Mouse (Mus musculus): ENCODE measurements around the gene Gjc2. TPM values are rescaled to one million over a fixed set of nuclear protein-coding genes. Genes with fewer than 3 reads are reported as not detected.
A peak's percentile ranks its signal among the peaks of the same experiment; 100 is the strongest.

Gene Gjc2
- total and polyA plus RNA-seq, 3 experiments = 0.45 to 0.72 (median 0.57) TPM

DNA sequence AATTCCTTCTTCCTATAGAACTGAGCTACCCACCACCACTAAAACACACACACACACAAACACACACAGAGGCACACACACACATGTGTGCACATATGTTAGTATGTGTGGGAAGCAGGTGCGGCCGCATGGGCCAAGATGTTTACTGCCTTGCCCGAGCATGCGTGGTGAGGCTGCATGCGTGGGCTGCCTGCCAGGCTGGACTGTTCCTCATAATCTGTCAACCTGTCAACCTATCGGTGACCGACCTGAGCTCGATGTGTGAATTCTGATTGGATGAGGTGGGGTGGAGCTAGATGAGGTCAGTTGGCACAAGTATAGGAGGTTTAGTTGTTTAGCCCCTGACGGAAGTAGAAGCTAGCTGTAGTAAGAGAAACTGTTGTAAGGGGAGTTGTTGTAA is 52.2 kb downstream of the Gjc2 start:
- Histone ChIP-seq H3K27me3 (ENCODE audit: control insufficient read depth, insufficient read depth, low read length) (peaks cover 6% of the 10 kb centered on the region; the same call in 1 of the 2 replicates), H3K4me1 (ENCODE audit: control insufficient read depth, insufficient read depth, low read length) (peaks cover 1% of the 10 kb centered on the region; the same call in 1 of the 2 replicates), H3K4me3 (no peak overlapping the region), H3K27ac (no peak overlapping the region), H3K9ac (ENCODE audit: low read depth, low read length) (no peak overlapping the region), H3K36me3 (ENCODE audit: control insufficient read depth, insufficient read depth, low read length) (0 out of 2 replicates have a peak, but pooled peaks cover 3% of the 10 kb centered on the region), H3K79me2 (replicated peaks; ENCODE audit: control insufficient read depth, insufficient read depth, low read length) (no peaks in the 10 kb centered on the region; the same call in 1 of the 2 replicates)
- 59% methylated on average over 9 of the region's 9 CpGs for WGBS
- intact Hi-C loops (cut with DNase I) = no loop called here
- peak in 1 of 2 experiments; percentile 61 for DNase-seq
- TF ChIP-seq EP300 (IDR thresholded peaks at IDR 0.05; ENCODE audit: insufficient read depth, low read depth, low read length) (no peak), CTCF (IDR thresholded peaks at IDR 0.05) (no peak), POLR2A (IDR thresholded peaks at IDR 0.05; ENCODE audit: insufficient read depth, low read depth, low read length) (0 out of 2 replicates have a peak, but pooled peaks have one; percentile 16)

Other genes starting within 250 kb of the Gjc2 start
- gene Rnf187, start 244.3 kb downstream of the Gjc2 start, total RNA-seq (2021) = 100 to 1,000 TPM; 164 to 177 TPM
- gene Rnf187, start 244.3 kb downstream of the Gjc2 start, polyA plus RNA-seq (2012; rRNA removed) = 182 and 190 TPM in 2 replicates
- gene Hist3h2ba, start 234.3 kb downstream of the Gjc2 start, total RNA-seq (2021) = 1 to 10 TPM in 1 of 2 experiments, under 1 TPM in 1; 0.81 to 1.1 TPM
- gene Hist3h2ba, start 234.3 kb downstream of the Gjc2 start, polyA plus RNA-seq (2012; rRNA removed) = 0.67 and 1.5 TPM in 2 replicates
- 10 to 100 TPM; 13.6 to 14.0 TPM for gene Hist3h2a, start 228.5 kb downstream of the Gjc2 start, total RNA-seq (2021)
- 12.6 and 15.4 TPM in 2 replicates for gene Hist3h2a, start 228.5 kb downstream of the Gjc2 start, polyA plus RNA-seq (2012; rRNA removed)
- under 1 TPM in 1 of 2 experiments, not detected in 1; 0.07 TPM for gene Trim17, start 228.5 kb downstream of the Gjc2 start, total RNA-seq (2021)
- 0.20 and 0.37 TPM in 2 replicates for gene Trim17, start 228.5 kb downstream of the Gjc2 start, polyA plus RNA-seq (2012; rRNA removed)
- 10 to 100 TPM; 11.9 to 14.0 TPM for gene Trim11, start 205.1 kb downstream of the Gjc2 start, total RNA-seq (2021)
- 14.3 and 19.4 TPM in 2 replicates for gene Trim11, start 205.1 kb downstream of the Gjc2 start, polyA plus RNA-seq (2012; rRNA removed)
- gene Obscn, start 46.8 kb downstream of the Gjc2 start, total RNA-seq (2021) = 100 to 1,000 TPM; 667 to 894 TPM
- 315 and 368 TPM in 2 replicates for gene Obscn, start 46.8 kb downstream of the Gjc2 start, polyA plus RNA-seq (2012; rRNA removed)
- 10 to 100 TPM; 14.8 to 17.9 TPM for gene Iba57, start 19.5 kb downstream of the Gjc2 start, total RNA-seq (2021)
- 10.6 and 11.8 TPM in 2 replicates for gene Iba57, start 19.5 kb downstream of the Gjc2 start, polyA plus RNA-seq (2012; rRNA removed)
- gene Guk1, start 9.0 kb upstream of the Gjc2 start, total RNA-seq (2021) = 100 to 1,000 TPM in 1 of 2 experiments, 10 to 100 TPM in 1; 97.5 to 113 TPM
- 120 and 127 TPM in 2 replicates for gene Guk1, start 9.0 kb upstream of the Gjc2 start, polyA plus RNA-seq (2012; rRNA removed)
- 100 to 1,000 TPM; 113 to 117 TPM for gene Mrpl55, start 19.3 kb upstream of the Gjc2 start, total RNA-seq (2021)
- 78.1 and 110 TPM in 2 replicates for gene Mrpl55, start 19.3 kb upstream of the Gjc2 start, polyA plus RNA-seq (2012; rRNA removed)
- gene 2310033P09Rik, start 25.1 kb upstream of the Gjc2 start, total RNA-seq (2021) = 1 to 10 TPM; 8.4 to 9.4 TPM
- 10.7 and 12.1 TPM in 2 replicates for gene 2310033P09Rik, start 25.1 kb upstream of the Gjc2 start, polyA plus RNA-seq (2012; rRNA removed)
- gene Arf1, start 45.1 kb upstream of the Gjc2 start, total RNA-seq (2021) = 100 to 1,000 TPM; 245 to 274 TPM
- gene Arf1, start 45.1 kb upstream of the Gjc2 start, polyA plus RNA-seq (2012; rRNA removed) = 345 and 383 TPM in 2 replicates
- not detected for gene Wnt3a, start 107.5 kb upstream of the Gjc2 start, total RNA-seq (2021)
- gene Wnt3a, start 107.5 kb upstream of the Gjc2 start, polyA plus RNA-seq (2012; rRNA removed) = not detected in 2 replicates
- 1 to 10 TPM; 4.3 to 4.6 TPM for gene Wnt9a, start 123.7 kb upstream of the Gjc2 start, total RNA-seq (2021)
- 4.6 and 7.2 TPM in 2 replicates for gene Wnt9a, start 123.7 kb upstream of the Gjc2 start, polyA plus RNA-seq (2012; rRNA removed)
- gene Prss38, start 192.4 kb upstream of the Gjc2 start, total RNA-seq (2021) = not detected
- gene Prss38, start 192.4 kb upstream of the Gjc2 start, polyA plus RNA-seq (2012; rRNA removed) = not detected in 2 replicates

All from heart, adult 2 months (tissue).